Mouse (Mus musculus): Measurements from ENCODE around the gene Notch2. TPM values are rescaled to one million over a fixed set of nuclear protein-coding genes. Genes with fewer than 3 reads are reported as not detected.

Gene Notch2
- polyA plus RNA-seq, 1 experiment from 2014 or later = 20.8 TPM

- DNase-seq (ENCODE audit: low spot score) (no peak), ATAC-seq (ENCODE audit: low FRiP score) (no peak)
- Histone ChIP-seq H3K4me3 (ENCODE audit: low read depth, low read length) (no peak overlapping the region), H3K9ac (ENCODE audit: low read depth, low read length) (no peak overlapping the region), H3K4me2 (replicated peaks; ENCODE audit: low read depth, low read length) (no peak overlapping the region), H3K27me3 (ENCODE audit: control insufficient read depth, insufficient read depth, low read length) (no peaks in the 10 kb centered on the region), H3K27ac (ENCODE audit: low read depth, low read length) (no peak overlapping the region), H3K4me1 (replicated peaks; ENCODE audit: control insufficient read depth, insufficient read depth, low read length) (no peaks in the 10 kb centered on the region), H3K36me3 (ENCODE audit: control insufficient read depth, insufficient read depth, low read length) (no peaks in the 10 kb centered on the region), H3K9me3 (ENCODE audit: control insufficient read depth, low read length) (no peaks in the 10 kb centered on the region)
- 79% methylated on average over 4 of the region's 4 CpGs for WGBS
Observed at GRCm38 (mm10) chr3:97988756-97989155, 24.6 kb upstream of the Notch2 start.

GRCm38 (mm10) chr3:97990576-97990975 is 22.8 kb upstream of the Notch2 start:
- 97% methylated on average over 5 of the region's 5 CpGs for whole genome bisulfite sequencing

GRCm38 (mm10) chr3:97992289-97992688 is 21.0 kb upstream of the Notch2 start:
- Histone ChIP-seq H3K36me3 (ENCODE audit: control insufficient read depth, insufficient read depth, low read length) (no peaks in the 10 kb centered on the region), H3K27me3 (ENCODE audit: control insufficient read depth, insufficient read depth, low read length) (no peaks in the 10 kb centered on the region), H3K9me3 (ENCODE audit: control insufficient read depth, low read length) (no peaks in the 10 kb centered on the region), H3K4me2 (replicated peaks; ENCODE audit: low read depth, low read length) (no peak overlapping the region), H3K27ac (ENCODE audit: low read depth, low read length) (no peak overlapping the region), H3K4me3 (ENCODE audit: low read depth, low read length) (no peak overlapping the region), H3K4me1 (replicated peaks; ENCODE audit: control insufficient read depth, insufficient read depth, low read length) (no peaks in the 10 kb centered on the region), H3K9ac (ENCODE audit: low read depth, low read length) (no peak overlapping the region)
- DNase-seq (ENCODE audit: low spot score) (no peak), ATAC-seq (ENCODE audit: low FRiP score) (no peak)
- 69% methylated on average over 4 of the region's 4 CpGs for WGBS

More at GRCm38 (mm10) chr3:97990576-97990975, 22.8 kb upstream of the Notch2 start:
- no peaks in the 10 kb centered on the region for H3K4me1 ChIP-seq (replicated peaks; ENCODE audit: control insufficient read depth, insufficient read depth, low read length)
- no peak overlapping the region for H3K27ac ChIP-seq (ENCODE audit: low read depth, low read length)
- H3K9ac ChIP-seq (ENCODE audit: low read depth, low read length) = no peak overlapping the region
- ATAC-seq (ENCODE audit: low FRiP score) (no peak), DNase-seq (ENCODE audit: low spot score) (no peak)
- H3K4me3 ChIP-seq (ENCODE audit: low read depth, low read length) = no peak overlapping the region
- no peaks in the 10 kb centered on the region for H3K9me3 ChIP-seq (ENCODE audit: control insufficient read depth, low read length)
- H3K36me3 ChIP-seq (ENCODE audit: control insufficient read depth, insufficient read depth, low read length) = no peaks in the 10 kb centered on the region
- H3K27me3 ChIP-seq (ENCODE audit: control insufficient read depth, insufficient read depth, low read length) = no peaks in the 10 kb centered on the region
- H3K4me2 ChIP-seq (replicated peaks; ENCODE audit: low read depth, low read length) = no peak overlapping the region

GRCm38 (mm10) chr3:97993196-97993595 is 20.1 kb upstream of the Notch2 start:
- Histone ChIP-seq H3K9me3 (ENCODE audit: control insufficient read depth, low read length) (no peaks in the 10 kb centered on the region), H3K27me3 (ENCODE audit: control insufficient read depth, insufficient read depth, low read length) (no peaks in the 10 kb centered on the region), H3K27ac (ENCODE audit: low read depth, low read length) (no peak overlapping the region), H3K4me1 (replicated peaks; ENCODE audit: control insufficient read depth, insufficient read depth, low read length) (no peaks in the 10 kb centered on the region), H3K4me3 (ENCODE audit: low read depth, low read length) (no peak overlapping the region), H3K4me2 (replicated peaks; ENCODE audit: low read depth, low read length) (no peak overlapping the region), H3K36me3 (ENCODE audit: control insufficient read depth, insufficient read depth, low read length) (no peaks in the 10 kb centered on the region), H3K9ac (ENCODE audit: low read depth, low read length) (no peak overlapping the region)
- WGBS = 77% methylated on average over 5 of the region's 5 CpGs
- no peak for DNase-seq (ENCODE audit: low spot score)
- no peak for ATAC-seq (ENCODE audit: low FRiP score)

GRCm38 (mm10) chr3:97993920-97994545 is 19.3 kb upstream of the Notch2 start:
- H3K27me3 ChIP-seq (ENCODE audit: control insufficient read depth, insufficient read depth, low read length) = no peaks in the 10 kb centered on the region
- WGBS = 88% methylated on average over 3 of the region's 3 CpGs
- H3K4me3 ChIP-seq (ENCODE audit: low read depth, low read length) = no peak overlapping the region
- no peak overlapping the region for H3K4me2 ChIP-seq (replicated peaks; ENCODE audit: low read depth, low read length)
- no peak for DNase-seq (ENCODE audit: low spot score)
- H3K9ac ChIP-seq (ENCODE audit: low read depth, low read length) = no peak overlapping the region
- no peaks in the 10 kb centered on the region for H3K4me1 ChIP-seq (replicated peaks; ENCODE audit: control insufficient read depth, insufficient read depth, low read length)
- H3K9me3 ChIP-seq (ENCODE audit: control insufficient read depth, low read length) = no peaks in the 10 kb centered on the region
- H3K36me3 ChIP-seq (ENCODE audit: control insufficient read depth, insufficient read depth, low read length) = no peaks in the 10 kb centered on the region
- no peak overlapping the region for H3K27ac ChIP-seq (ENCODE audit: low read depth, low read length)
- ATAC-seq (ENCODE audit: low FRiP score) = no peak

- ATAC-seq (ENCODE audit: low FRiP score) = no peak
- no peak overlapping the region for H3K9ac ChIP-seq (ENCODE audit: low read depth, low read length)
- DNase-seq (ENCODE audit: low spot score) = no peak
- no peak overlapping the region for H3K4me2 ChIP-seq (replicated peaks; ENCODE audit: low read depth, low read length)
- no peaks in the 10 kb centered on the region for H3K27me3 ChIP-seq (ENCODE audit: control insufficient read depth, insufficient read depth, low read length)
- H3K9me3 ChIP-seq (ENCODE audit: control insufficient read depth, low read length) = no peaks in the 10 kb centered on the region
- H3K27ac ChIP-seq (ENCODE audit: low read depth, low read length) = no peak overlapping the region
- 93% methylated on average over 5 of the region's 5 CpGs for WGBS
- H3K36me3 ChIP-seq (ENCODE audit: control insufficient read depth, insufficient read depth, low read length) = no peaks in the 10 kb centered on the region
- no peak overlapping the region for H3K4me3 ChIP-seq (ENCODE audit: low read depth, low read length)
- H3K4me1 ChIP-seq (replicated peaks; ENCODE audit: control insufficient read depth, insufficient read depth, low read length) = no peaks in the 10 kb centered on the region
Observed at GRCm38 (mm10) chr3:97994818-97995217, 18.5 kb upstream of the Notch2 start.

GRCm38 (mm10) chr3:97998349-97998748 is 15.0 kb upstream of the Notch2 start:
- no peaks in the 10 kb centered on the region for H3K27me3 ChIP-seq (ENCODE audit: control insufficient read depth, insufficient read depth, low read length)
- H3K27ac ChIP-seq (ENCODE audit: low read depth, low read length) = no peak overlapping the region
- H3K4me3 ChIP-seq (ENCODE audit: low read depth, low read length) = no peak overlapping the region
- H3K4me2 ChIP-seq (replicated peaks; ENCODE audit: low read depth, low read length) = no peak overlapping the region
- no peak overlapping the region for H3K9ac ChIP-seq (ENCODE audit: low read depth, low read length)
- no peaks in the 10 kb centered on the region for H3K9me3 ChIP-seq (ENCODE audit: control insufficient read depth, low read length)
- no peaks in the 10 kb centered on the region for H3K4me1 ChIP-seq (replicated peaks; ENCODE audit: control insufficient read depth, insufficient read depth, low read length)
- ATAC-seq (ENCODE audit: low FRiP score) (no peak), DNase-seq (ENCODE audit: low spot score) (no peak)
- WGBS = 73% methylated on average over 4 of the region's 4 CpGs
- no peaks in the 10 kb centered on the region for H3K36me3 ChIP-seq (ENCODE audit: control insufficient read depth, insufficient read depth, low read length)

- no peak for ATAC-seq (ENCODE audit: low FRiP score)
- no peaks in the 10 kb centered on the region for H3K9me3 ChIP-seq (ENCODE audit: control insufficient read depth, low read length)
Observed at GRCm38 (mm10) chr3:98003558-98003957, 9.8 kb upstream of the Notch2 start.

GRCm38 (mm10) chr3:98004231-98004630 is 9.1 kb upstream of the Notch2 start:
- H3K4me1 ChIP-seq (replicated peaks; ENCODE audit: control insufficient read depth, insufficient read depth, low read length) = no peaks in the 10 kb centered on the region
- 79% methylated on average over 3 of the region's 3 CpGs for WGBS
- DNase-seq (ENCODE audit: low spot score) (no peak), ATAC-seq (ENCODE audit: low FRiP score) (no peak)
- H3K4me2 ChIP-seq (replicated peaks; ENCODE audit: low read depth, low read length) = no peak overlapping the region
- H3K36me3 ChIP-seq (ENCODE audit: control insufficient read depth, insufficient read depth, low read length) = no peaks in the 10 kb centered on the region
- no peak overlapping the region for H3K4me3 ChIP-seq (ENCODE audit: low read depth, low read length)
- no peaks in the 10 kb centered on the region for H3K9me3 ChIP-seq (ENCODE audit: control insufficient read depth, low read length)
- H3K27me3 ChIP-seq (ENCODE audit: control insufficient read depth, insufficient read depth, low read length) = no peaks in the 10 kb centered on the region
- H3K9ac ChIP-seq (ENCODE audit: low read depth, low read length) = no peak overlapping the region
- no peak overlapping the region for H3K27ac ChIP-seq (ENCODE audit: low read depth, low read length)

More at GRCm38 (mm10) chr3:98003558-98003957, 9.8 kb upstream of the Notch2 start:
- WGBS = 88% methylated on average over 4 of the region's 4 CpGs
- no peak overlapping the region for H3K27ac ChIP-seq (ENCODE audit: low read depth, low read length)
- H3K4me3 ChIP-seq (ENCODE audit: low read depth, low read length) = no peak overlapping the region
- no peak overlapping the region for H3K9ac ChIP-seq (ENCODE audit: low read depth, low read length)
- no peaks in the 10 kb centered on the region for H3K4me1 ChIP-seq (replicated peaks; ENCODE audit: control insufficient read depth, insufficient read depth, low read length)
- no peak for DNase-seq (ENCODE audit: low spot score)
- H3K36me3 ChIP-seq (ENCODE audit: control insufficient read depth, insufficient read depth, low read length) = no peaks in the 10 kb centered on the region
- H3K4me2 ChIP-seq (replicated peaks; ENCODE audit: low read depth, low read length) = no peak overlapping the region
- no peaks in the 10 kb centered on the region for H3K27me3 ChIP-seq (ENCODE audit: control insufficient read depth, insufficient read depth, low read length)

All from hindbrain, embryonic 11.5 days (tissue).